Mouse (Mus musculus) small intestine, adult 2 months (tissue): Measurements from ENCODE around the gene Ppif.

ENCODE experiments used
- CTCF ChIP-seq: fragments of 200-500 bp; IDR thresholded peaks from 2 replicates; pipeline ENCODE4 v1.5.1; 2012; ENCODE audit warnings: low read depth, mild to moderate bottlenecking, control low read depth, inconsistent platforms, low read length, moderate library complexity, mixed read lengths; ENCODE audit not compliant: insufficient replicate concordance, insufficient read length; ENCODE audit errors: extremely low read depth
- POLR2A ChIP-seq: fragments of 200-500 bp; IDR thresholded peaks from 2 replicates; pipeline ENCODE4 v1.6.1; 2012; ENCODE audit warnings: low read depth, mild to moderate bottlenecking, control low read depth, inconsistent platforms, low read length, moderate library complexity

DNA sequence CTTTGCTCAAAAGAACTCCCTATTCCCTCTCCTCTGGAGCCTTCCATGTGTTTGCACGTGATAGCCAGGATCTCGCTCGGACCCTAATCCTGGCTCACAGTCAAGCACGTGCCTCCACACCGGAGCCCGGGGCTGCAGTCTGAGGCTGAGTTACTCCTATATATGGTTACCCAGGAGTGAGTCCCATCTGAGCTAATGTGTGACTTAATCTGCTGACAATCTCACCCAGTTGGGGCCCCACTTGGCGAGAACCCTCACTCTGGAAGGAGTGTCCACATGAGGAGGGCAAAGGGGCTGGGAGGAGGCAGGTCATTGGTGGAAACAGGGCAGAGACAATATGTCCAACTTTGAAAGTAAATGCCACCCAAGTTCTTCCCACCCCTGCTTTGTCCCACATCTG, 17.2 kb downstream of the Ppif start:
- TF ChIP-seq POLR2A, result no peak
- TF ChIP-seq CTCF, result no peak
